Mouse (Mus musculus): ENCODE results near the gene St3gal5. TPM values are rescaled to one million over a fixed set of nuclear protein-coding genes. Genes with fewer than 3 reads are reported as not detected.

Gene St3gal5
- total RNA-seq, 2 experiments from 2014 or later = 98.0 to 105 TPM

GRCm38 (mm10) chr6:72185893-72186490 is 88.6 kb downstream of the St3gal5 start:
- intact Hi-C loops (cut with DNase I) = loop anchor here (1.0 to 10.0 kb wide), 5 partner anchors 31 to 219 kb away; no protein-coding TSS in a partner anchor
- peak; percentile 86 for DNase-seq
- TF ChIP-seq CTCF (IDR thresholded peaks at IDR 0.05) = peak; percentile 98; the same call in 1 of the 2 replicates
- no peak overlapping the region for H3K27ac ChIP-seq
- H3K4me3 ChIP-seq = no peak overlapping the region

GRCm38 (mm10) chr6:72186809-72187208 is 89.4 kb downstream of the St3gal5 start:
- no peak overlapping the region for H3K27ac ChIP-seq
- no peak for TF ChIP-seq CTCF (IDR thresholded peaks at IDR 0.05)
- no peak for DNase-seq
- intact Hi-C loops (cut with DNase I) = loop anchor here (1.0 to 10.0 kb wide), 5 partner anchors 30 to 218 kb away; no protein-coding TSS in a partner anchor
- no peak overlapping the region for H3K4me3 ChIP-seq

- TF ChIP-seq CTCF (IDR thresholded peaks at IDR 0.05) = no peak
- intact Hi-C loops (cut with DNase I) = loop anchor here (5.0 to 10.0 kb wide), 2 partner anchors 128 to 216 kb away; no protein-coding TSS in a partner anchor
Measured at GRCm38 (mm10) chr6:72189061-72189863, 91.9 kb downstream of the St3gal5 start.

GRCm38 (mm10) chr6:72190120-72190519 is 92.7 kb downstream of the St3gal5 start:
- TF ChIP-seq CTCF (IDR thresholded peaks at IDR 0.05) = no peak
- no peak overlapping the region for H3K4me3 ChIP-seq
- intact Hi-C loops (cut with DNase I) = no loop called here
- no peak overlapping the region for H3K27ac ChIP-seq
- DNase-seq = no peak

More at GRCm38 (mm10) chr6:72189061-72189863, 91.9 kb downstream of the St3gal5 start:
- Histone ChIP-seq H3K4me3 (peak overlapping the region; percentile 60), H3K27ac (peak overlapping the region; percentile 74)
- DNase-seq = peak; percentile 76

- Histone ChIP-seq H3K27ac (no peak overlapping the region), H3K4me3 (no peak overlapping the region)
- no peak for DNase-seq
- no peak for TF ChIP-seq CTCF (IDR thresholded peaks at IDR 0.05)
- intact Hi-C loops (cut with DNase I) = no loop called here
Measured at GRCm38 (mm10) chr6:72190577-72190976, 93.2 kb downstream of the St3gal5 start.

GRCm38 (mm10) chr6:72196660-72197059 is 99.3 kb downstream of the St3gal5 start:
- DNase-seq = no peak
- TF ChIP-seq CTCF (IDR thresholded peaks at IDR 0.05) = no peak
- Histone ChIP-seq H3K4me3 (no peak overlapping the region), H3K27ac (peak overlapping the region; percentile 49)
- intact Hi-C loops (cut with DNase I) = no loop called here

GRCm38 (mm10) chr6:72197515-72197914 is 100.1 kb downstream of the St3gal5 start:
- no peak for DNase-seq
- no peak overlapping the region for H3K4me3 ChIP-seq
- intact Hi-C loops (cut with DNase I) = no loop called here
- peak overlapping the region; percentile 49 for H3K27ac ChIP-seq
- no peak for TF ChIP-seq CTCF (IDR thresholded peaks at IDR 0.05)

- intact Hi-C loops (cut with DNase I) = no loop called here
- H3K4me3 ChIP-seq = peak overlapping the region; percentile 25
- peak; percentile 77 for DNase-seq
- no peak for TF ChIP-seq CTCF (IDR thresholded peaks at IDR 0.05)
- peak overlapping the region; percentile 82 for H3K27ac ChIP-seq
Measured at GRCm38 (mm10) chr6:72200595-72201256, 103.3 kb downstream of the St3gal5 start.

- intact Hi-C loops (cut with DNase I) = no loop called here
- no peak for TF ChIP-seq CTCF (IDR thresholded peaks at IDR 0.05)
- DNase-seq = no peak
- Histone ChIP-seq H3K4me3 (no peak overlapping the region), H3K27ac (peak overlapping the region; percentile 48)
Measured at GRCm38 (mm10) chr6:72202732-72203131, 105.3 kb downstream of the St3gal5 start.

- H3K4me3 ChIP-seq = no peak overlapping the region
- intact Hi-C loops (cut with DNase I) = no loop called here
- DNase-seq = peak; percentile 48
- TF ChIP-seq CTCF (IDR thresholded peaks at IDR 0.05) = no peak
- 0 out of 2 replicates have a peak overlapping the region, but pooled peaks have one; percentile 24 for H3K27ac ChIP-seq
Measured at GRCm38 (mm10) chr6:72203279-72203678, 105.9 kb downstream of the St3gal5 start.

Other genes starting within 250 kb of the St3gal5 start
- 10 to 100 TPM; 60.3 to 84.9 TPM for gene Ptcd3, start 188.8 kb upstream of the St3gal5 start, total RNA-seq (2021)
- gene Polr1a, start 188.5 kb upstream of the St3gal5 start, total RNA-seq (2021) = 10 to 100 TPM; 40.7 to 41.1 TPM
- 1 to 10 TPM; 3.3 to 9.2 TPM for gene Atoh8, start 138.0 kb downstream of the St3gal5 start, total RNA-seq (2021)
- gene Sftpb, start 207.0 kb downstream of the St3gal5 start, total RNA-seq (2021) = not detected
- gene Usp39, start 247.6 kb downstream of the St3gal5 start, total RNA-seq (2021) = 10 to 100 TPM; 16.4 to 18.4 TPM
- gene 0610030E20Rik, start 249.7 kb downstream of the St3gal5 start, total RNA-seq (2021) = 10 to 100 TPM; 10.1 to 11.7 TPM

Measured in gastrocnemius, adult 2 months (tissue).